In genomic region chr3:97971117-97971516, GRCm38 (mm10) we compare ENCODE assay signal across 8 mouse cellular contexts. TPM values are rescaled to one million over a fixed set of nuclear protein-coding genes. Genes with fewer than 3 reads are reported as not detected.
DNase-seq lines count a peak whose midpoint lies in the region; ATAC-seq and TF ChIP-seq lines count a peak whose summit lies in the region.

No protein-coding gene starts in this region.

- intact Hi-C loops in left cerebral cortex, postnatal 10 days (cut with DNase I) = no loop called here

- WGBS in kidney, embryonic 16.5 days = 11% methylated on average over 7 of the region's 7 CpGs
- WGBS in liver, embryonic 14.5 days (ENCODE audit: insufficient replicate concordance) = 14% methylated on average over 7 of the region's 7 CpGs
- 25% methylated on average over 7 of the region's 7 CpGs for WGBS in hindbrain, embryonic 16.5 days

- no peaks in the 10 kb centered on the region for H3K36me3 ChIP-seq in kidney, embryonic 16.5 days (ENCODE audit: insufficient read depth, low read length)
- no peaks in the 10 kb centered on the region for H3K36me3 ChIP-seq in liver, embryonic 14.5 days (replicated peaks; ENCODE audit: control insufficient read depth, insufficient read depth, low read depth)
- H3K36me3 ChIP-seq in hindbrain, embryonic 16.5 days (ENCODE audit: control insufficient read depth, insufficient read depth, low read length) = no peaks in the 10 kb centered on the region

- ATAC-seq in kidney, embryonic 16.5 days (ENCODE audit: low FRiP score, low TSS enrichment) = peak; percentile 47; the same call in 1 of the 2 replicates
- no peak for ATAC-seq in liver, embryonic 14.5 days (ENCODE audit: insufficient read depth)
- ATAC-seq in hindbrain, embryonic 16.5 days = no peak

- TF ChIP-seq EP300 in liver, embryonic 14.5 days (IDR thresholded peaks at IDR 0.05; ENCODE audit: low read depth) = no peak

- TF ChIP-seq CTCF in liver, embryonic 14.5 days (IDR thresholded peaks at IDR 0.05; ENCODE audit: low read depth) = no peak

- peak overlapping the region; percentile 3; the same call in 1 of the 2 replicates for H3K9ac ChIP-seq in kidney, embryonic 16.5 days (replicated peaks; ENCODE audit: low read length)
- H3K9ac ChIP-seq in liver, embryonic 14.5 days (replicated peaks) = no peak overlapping the region
- H3K9ac ChIP-seq in hindbrain, embryonic 16.5 days (ENCODE audit: low read depth, low read length) = no peak overlapping the region

- no peak overlapping the region for H3K4me2 ChIP-seq in kidney, embryonic 16.5 days (replicated peaks; ENCODE audit: low read depth, low read length)
- H3K4me2 ChIP-seq in liver, embryonic 14.5 days (ENCODE audit: low read depth) = 0 out of 2 replicates have a peak overlapping the region, but pooled peaks have one; percentile 0
- no peak overlapping the region for H3K4me2 ChIP-seq in hindbrain, embryonic 16.5 days (ENCODE audit: low read length)

- no peak for DNase-seq in kidney, adult 11 months
- peak; percentile 48 for DNase-seq in c-Kit-positive CD71-negative TER-119-negative erythroid progenitor cells, embryonic 14.5 days (ENCODE audit: low read depth)
- no peak for DNase-seq in liver, embryonic 14.5 days (ENCODE audit: low read depth in 3 of 3, low spot score in 3 of 3)
- DNase-seq in spleen, postnatal 10 days (ENCODE audit: low spot score in 2 of 2) = peak; percentile 19 to 77
- DNase-seq in left cerebral cortex, postnatal 10 days (ENCODE audit: extremely low spot score in 1 of 2, low spot score in 2 of 2) = no peak
- DNase-seq in frontal cortex, adult 2 months (ENCODE audit: extremely low spot score in 1 of 2, low spot score in 1 of 2) = no peak

- H3K9me3 ChIP-seq in kidney, embryonic 16.5 days (ENCODE audit: low read length) = no peaks in the 10 kb centered on the region
- H3K9me3 ChIP-seq in liver, embryonic 14.5 days (ENCODE audit: control insufficient read depth, low read length) = no peaks in the 10 kb centered on the region
- peaks cover 2% of the 10 kb centered on the region; the same call in 1 of the 2 replicates for H3K9me3 ChIP-seq in hindbrain, embryonic 16.5 days (ENCODE audit: control insufficient read depth, low read length)

- peaks cover 26% of the 10 kb centered on the region for H3K4me1 ChIP-seq in kidney, embryonic 16.5 days (ENCODE audit: insufficient read depth, low read length)
- H3K4me1 ChIP-seq in liver, embryonic 14.5 days (replicated peaks; ENCODE audit: control insufficient read depth in 2 of 2, insufficient read depth in 2 of 2, low read length in 1 of 2) = peaks cover 2 to 28% of the 10 kb centered on the region in 2 experiments; a peak in 2 of 4 replicates
- H3K4me1 ChIP-seq in hindbrain, embryonic 16.5 days (ENCODE audit: control insufficient read depth, insufficient read depth, low read depth, low read length) = no peaks in the 10 kb centered on the region

- peak overlapping the region; percentile 11; the same call in 1 of the 2 replicates for H3K27ac ChIP-seq in kidney, embryonic 16.5 days (ENCODE audit: low read length)
- H3K27ac ChIP-seq in liver, embryonic 14.5 days = no peak overlapping the region
- H3K27ac ChIP-seq in hindbrain, embryonic 16.5 days (ENCODE audit: low read depth, low read length) = no peak overlapping the region

- H3K27me3 ChIP-seq in kidney, embryonic 16.5 days (ENCODE audit: insufficient read depth, low read length) = no peaks in the 10 kb centered on the region
- H3K27me3 ChIP-seq in liver, embryonic 14.5 days (ENCODE audit: control insufficient read depth, insufficient read depth, low read length) = no peaks in the 10 kb centered on the region
- H3K27me3 ChIP-seq in hindbrain, embryonic 16.5 days (replicated peaks; ENCODE audit: control insufficient read depth, insufficient read depth, low read length) = no peaks in the 10 kb centered on the region

- no peak overlapping the region for H3K4me3 ChIP-seq in kidney, embryonic 16.5 days (ENCODE audit: low read length)
- no peak overlapping the region for H3K4me3 ChIP-seq in liver, embryonic 14.5 days (ENCODE audit: insufficient read depth in 1 of 2, low read depth in 2 of 2, low read length in 2 of 2)
- no peak overlapping the region for H3K4me3 ChIP-seq in hindbrain, embryonic 16.5 days (ENCODE audit: low read length)

RNA-seq across cellular contexts. Expression of gene Notch2, which starts 42.2 kb away (rescaled TPM):
- polyA plus RNA-seq in kidney, embryonic 16.5 days (2015; fragmentation: Nextera tagmentation; extraction: Ambion mirVana) = 31.1 and 33.8 TPM in 2 replicates
- 2.7 and 3.0 TPM in 2 replicates for polyA plus RNA-seq in liver, embryonic 14.5 days (2012; rRNA removed)
- 5.4 and 5.8 TPM in 2 replicates for polyA plus RNA-seq in liver, embryonic 14.5 days (2014; fragmentation: Nextera tagmentation; extraction: Ambion mirVana)
- 10 to 100 TPM; 15.5 to 17.9 TPM for total RNA-seq in left cerebral cortex, postnatal 10 days (2021)
- 12.4 and 14.5 TPM in 2 replicates for polyA plus RNA-seq in frontal cortex, adult 2 months (2012; rRNA removed)
- polyA plus RNA-seq in hindbrain, embryonic 16.5 days (2015; fragmentation: Nextera tagmentation; extraction: Ambion mirVana) = 7.6 and 12.1 TPM in 2 replicates

Comparison
In these comparisons a context has a peak if more than half of its experiments do, and no peak if none do; other contexts are left out.
1. DNase-seq: peak in c-Kit-positive CD71-negative TER-119-negative erythroid progenitor cells, embryonic 14.5 days (single experiment) and spleen, postnatal 10 days (2 of 2); none in kidney, adult 11 months (single experiment), liver, embryonic 14.5 days (0 of 3), left cerebral cortex, postnatal 10 days (0 of 2) and frontal cortex, adult 2 months (0 of 2).